Mouse (Mus musculus) midbrain, embryonic 12.5 days (tissue): ENCODE data around the gene Gm13275. TPM values are rescaled to one million over a fixed set of nuclear protein-coding genes. Genes with fewer than 3 reads are reported as not detected.
"Not testable (repeated sequence)": the region's sequence is repeated elsewhere in the genome, so short reads cannot be mapped to it uniquely, and the experiment has no call there.

Experiments used
- ATAC-seq: fragments of 200-750 bp; cut with Nextera tagmentation; 2 replicates; pipeline ENCODE4 v1.8.0; 2017; ENCODE audit warnings: low read depth, moderate TSS enrichment, moderate library complexity; ENCODE audit not compliant: low FRiP score
- H3K27ac ChIP-seq: fragments of 300-500 bp; sonication (generic); replicated peaks from 2 replicates; pipeline ENCODE4 v1.5.1; 2016; ENCODE audit warnings: mild to moderate bottlenecking
- H3K27me3 ChIP-seq: fragments of 300-500 bp; sonication (generic); 2 replicates; pipeline ENCODE4 v1.6.1; 2016; ENCODE audit warnings: mild to moderate bottlenecking
- H3K36me3 ChIP-seq: fragments of 300-500 bp; sonication (generic); 2 replicates; pipeline ENCODE4 v1.6.1; 2016
- H3K4me1 ChIP-seq: fragments of 300-500 bp; sonication (generic); 2 replicates; pipeline ENCODE4 v1.6.1; 2016
- H3K4me2 ChIP-seq: fragments of 300-500 bp; sonication (generic); replicated peaks from 2 replicates; pipeline ENCODE4 v1.6.1; 2016; ENCODE audit warnings: mild to moderate bottlenecking, moderate library complexity
- H3K4me3 ChIP-seq: fragments of 300-500 bp; sonication (generic); 2 replicates; pipeline ENCODE4 v1.5.1; 2016; ENCODE audit warnings: mild to moderate bottlenecking
- H3K9ac ChIP-seq: fragments of 300-500 bp; sonication (generic); replicated peaks from 2 replicates; pipeline ENCODE4 v1.6.1; 2016; ENCODE audit warnings: mild to moderate bottlenecking, moderate library complexity
- H3K9me3 ChIP-seq: fragments of 300-500 bp; sonication (generic); 2 replicates; pipeline ENCODE4 v1.6.1; 2016; ENCODE audit warnings: mild to moderate bottlenecking
- WGBS: fragments of 180-500 bp; shearing (Covaris S2); methylation state at CpG from one replicate; pipeline ENCODE4 v1.1.7; 2016; 5-methylcytosine and 5-hydroxymethylcytosine counted together
- polyA plus RNA-seq: library from polyadenylated mRNA; unstranded; fragments of >200 nt; fragmentation: Nextera tagmentation; extraction: Ambion mirVana; gene quantifications from 2 replicates; pipeline ENCODE4 v1.2.1, GENCODE M21; 2016

Gene Gm13275
- polyA plus RNA-seq, 1 experiment from 2014 or later: not detected

- not testable (repeated sequence) for H3K27ac ChIP-seq, H3K9ac ChIP-seq, H3K9me3 ChIP-seq, ATAC-seq, H3K4me1 ChIP-seq, H3K36me3 ChIP-seq
- Histone ChIP-seq H3K4me3 (peak overlapping the region; percentile 24; the same call in 1 of the 2 replicates), H3K4me2 (peak overlapping the region; percentile 38), H3K27me3 (peaks cover 10% of the 10 kb centered on the region)
- 1% methylated on average over 13 of the region's 34 CpGs for WGBS
Measured at GRCm38 (mm10) chr4:88805761-88806160, 11.5 kb downstream of the Gm13275 start.

DNA sequence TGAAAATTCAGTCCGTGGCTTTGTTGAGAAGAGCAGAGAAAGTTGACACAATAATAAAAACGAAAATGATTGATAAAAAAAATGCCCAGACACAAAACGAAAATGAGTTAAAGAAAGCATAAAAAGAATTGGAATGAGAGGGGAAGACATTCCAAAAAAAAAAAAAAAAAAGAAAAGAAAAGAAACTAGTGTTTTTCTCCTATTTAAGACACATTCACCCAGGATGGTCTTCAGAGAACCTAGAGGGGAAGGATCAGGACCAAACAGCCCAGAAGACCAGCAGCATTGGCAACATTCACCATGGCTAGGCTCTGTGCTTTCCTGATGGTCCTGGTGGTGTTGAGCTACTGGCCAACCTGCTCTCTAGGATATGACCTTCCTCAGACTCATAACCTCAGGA lies 21.6 kb downstream of the Gm13275 start, which contains the start of gene Ifna7:
Gene Ifna7, plus strand, starts transcription at position 301 of the 400 bp plus-strand sequence.
- Histone ChIP-seq H3K9ac (no peak within 1 kb of the TSS), H3K9me3 (no peaks in the 10 kb centered on the region), H3K4me3 (no peak within 1 kb of the TSS), H3K4me2 (no peak within 1 kb of the TSS), H3K4me1 (no peaks in the 10 kb centered on the region), H3K27me3 (peaks cover 1% of the 10 kb centered on the region; the same call in 1 of the 2 replicates), H3K36me3 (no peaks in the 10 kb centered on the region), H3K27ac (no peak within 1 kb of the TSS)
- ATAC-seq: no peak
- WGBS: 62% methylated on average over 3 of the region's 3 CpGs

DNA sequence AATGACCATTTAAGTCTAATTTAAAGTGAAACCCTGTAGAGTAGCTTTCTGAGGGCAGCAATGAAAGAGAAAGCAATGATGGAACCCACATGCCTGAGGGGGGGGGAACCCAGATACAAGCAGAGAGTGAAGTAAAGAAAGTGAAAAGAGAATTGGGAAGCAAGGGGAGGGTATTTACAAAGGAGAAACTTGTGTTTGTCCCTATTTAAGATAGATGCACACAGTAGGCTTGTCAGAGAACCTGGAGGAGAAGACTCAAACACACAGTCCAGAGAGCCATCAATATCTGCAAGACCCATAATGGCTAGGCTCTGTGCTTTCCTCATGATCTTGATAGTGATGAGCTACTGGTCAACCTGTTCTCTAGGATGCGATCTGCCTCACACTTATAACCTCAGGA lies 25.4 kb downstream of the Gm13275 start, which contains the start of gene Ifna11:
Gene Ifna11, plus strand, starts transcription at position 301 of the 400 bp plus-strand sequence.
- Histone ChIP-seq H3K4me2 (no peak within 1 kb of the TSS), H3K4me3 (no peak within 1 kb of the TSS), H3K9ac (no peak within 1 kb of the TSS), H3K4me1 (no peaks in the 10 kb centered on the region), H3K9me3 (no peaks in the 10 kb centered on the region), H3K36me3 (no peaks in the 10 kb centered on the region), H3K27ac (no peak within 1 kb of the TSS), H3K27me3 (no peaks in the 10 kb centered on the region)
- ATAC-seq: no peak
- 100% methylated on average over 1 of the region's 1 CpGs for WGBS

GRCm38 (mm10) chr4:88822995-88823394 lies 28.7 kb downstream of the Gm13275 start:
- H3K4me3 ChIP-seq: no peak overlapping the region
- 23% methylated on average over 4 of the region's 4 CpGs for WGBS
- no peak for ATAC-seq

DNA sequence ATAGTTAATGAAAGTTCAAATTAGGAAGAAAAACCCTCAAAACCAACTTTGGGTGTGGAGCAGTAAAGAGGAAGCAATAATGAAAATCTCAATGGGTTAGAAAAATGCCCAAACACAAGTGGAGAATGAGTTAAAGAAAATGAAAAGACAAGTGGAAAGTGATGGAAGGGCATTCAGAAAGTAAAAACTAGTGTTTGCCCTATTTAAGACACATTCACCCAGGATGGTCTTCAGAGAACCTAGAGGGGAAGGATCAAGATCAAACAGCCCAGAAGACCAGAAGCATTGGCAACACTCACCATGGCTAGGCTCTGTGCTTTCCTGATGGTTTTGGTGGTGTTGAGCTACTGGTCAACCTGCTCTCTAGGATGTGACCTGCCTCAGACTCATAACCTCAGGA lies 32.8 kb downstream of the Gm13275 start, which contains the start of gene Ifna6:
Gene Ifna6, plus strand, starts transcription at position 301 of the 400 bp plus-strand sequence.
- not testable (repeated sequence) for H3K4me2 ChIP-seq, H3K4me3 ChIP-seq, H3K27ac ChIP-seq, H3K4me1 ChIP-seq, H3K27me3 ChIP-seq, H3K9ac ChIP-seq, ATAC-seq, H3K36me3 ChIP-seq, H3K9me3 ChIP-seq

More at GRCm38 (mm10) chr4:88822995-88823394, 28.7 kb downstream of the Gm13275 start:
- no peaks in the 10 kb centered on the region for H3K4me1 ChIP-seq
- no peak overlapping the region for H3K27ac ChIP-seq
- H3K27me3 ChIP-seq: no peaks in the 10 kb centered on the region
- no peak overlapping the region for H3K9ac ChIP-seq
- no peak overlapping the region for H3K4me2 ChIP-seq
- no peaks in the 10 kb centered on the region for H3K9me3 ChIP-seq
- H3K36me3 ChIP-seq: no peaks in the 10 kb centered on the region

DNA sequence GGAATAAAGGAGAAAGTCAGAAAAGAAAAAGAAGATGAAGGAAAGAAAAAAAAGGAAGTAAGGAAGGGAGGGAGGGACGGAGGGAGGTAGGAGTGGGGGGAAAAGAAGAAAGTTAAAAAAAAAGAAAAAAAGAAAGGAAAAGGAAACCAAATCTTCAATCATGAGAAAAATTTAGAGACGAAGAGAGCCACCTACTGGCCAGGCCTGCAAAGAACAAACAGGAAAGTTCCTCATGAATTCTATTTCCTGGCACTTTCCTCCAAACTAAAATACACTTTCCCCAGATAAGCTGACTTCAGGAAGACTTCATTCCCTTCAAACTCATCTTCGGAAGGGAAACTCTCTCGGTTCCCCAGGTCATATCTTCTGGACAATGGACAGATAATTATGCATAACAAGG lies 36.2 kb downstream of the Gm13275 start:
- no peak for ATAC-seq
- H3K4me2 ChIP-seq: no peak overlapping the region
- no peak overlapping the region for H3K4me3 ChIP-seq
- H3K9ac ChIP-seq: no peak overlapping the region
- no peaks in the 10 kb centered on the region for H3K9me3 ChIP-seq
- 25% methylated on average over 4 of the region's 4 CpGs for WGBS
- no peak overlapping the region for H3K27ac ChIP-seq
- no peaks in the 10 kb centered on the region for H3K36me3 ChIP-seq
- no peaks in the 10 kb centered on the region for H3K4me1 ChIP-seq
- no peaks in the 10 kb centered on the region for H3K27me3 ChIP-seq

- H3K9me3 ChIP-seq, ATAC-seq, H3K36me3 ChIP-seq, H3K4me2 ChIP-seq, H3K27ac ChIP-seq, H3K9ac ChIP-seq, H3K4me1 ChIP-seq, H3K4me3 ChIP-seq, H3K27me3 ChIP-seq: not testable (repeated sequence)
- 75% methylated on average over 1 of the region's 1 CpGs for WGBS
Measured at GRCm38 (mm10) chr4:88835225-88835624, 40.9 kb downstream of the Gm13275 start, which contains the start of gene Ifna5. TSS of gene Ifna5 (plus strand) at chr4:88835525.

- H3K9ac ChIP-seq: no peak overlapping the region
- H3K9me3 ChIP-seq: no peaks in the 10 kb centered on the region
- no peak overlapping the region for H3K4me2 ChIP-seq
- H3K4me3 ChIP-seq: no peak overlapping the region
- no peaks in the 10 kb centered on the region for H3K4me1 ChIP-seq
- H3K27me3 ChIP-seq: no peaks in the 10 kb centered on the region
- ATAC-seq: no peak
- no peaks in the 10 kb centered on the region for H3K36me3 ChIP-seq
- WGBS: 41% methylated on average over 3 of the region's 3 CpGs
- H3K27ac ChIP-seq: no peak overlapping the region
Measured at GRCm38 (mm10) chr4:88838828-88839227, 44.5 kb downstream of the Gm13275 start.

GRCm38 (mm10) chr4:88840058-88840457 lies 45.8 kb downstream of the Gm13275 start:
- Histone ChIP-seq H3K36me3 (no peaks in the 10 kb centered on the region), H3K9me3 (no peaks in the 10 kb centered on the region), H3K27me3 (no peaks in the 10 kb centered on the region), H3K4me2 (no peak overlapping the region), H3K27ac (no peak overlapping the region), H3K4me3 (no peak overlapping the region), H3K9ac (no peak overlapping the region), H3K4me1 (no peaks in the 10 kb centered on the region)
- ATAC-seq: no peak
- WGBS: 83% methylated on average over 3 of the region's 3 CpGs

DNA sequence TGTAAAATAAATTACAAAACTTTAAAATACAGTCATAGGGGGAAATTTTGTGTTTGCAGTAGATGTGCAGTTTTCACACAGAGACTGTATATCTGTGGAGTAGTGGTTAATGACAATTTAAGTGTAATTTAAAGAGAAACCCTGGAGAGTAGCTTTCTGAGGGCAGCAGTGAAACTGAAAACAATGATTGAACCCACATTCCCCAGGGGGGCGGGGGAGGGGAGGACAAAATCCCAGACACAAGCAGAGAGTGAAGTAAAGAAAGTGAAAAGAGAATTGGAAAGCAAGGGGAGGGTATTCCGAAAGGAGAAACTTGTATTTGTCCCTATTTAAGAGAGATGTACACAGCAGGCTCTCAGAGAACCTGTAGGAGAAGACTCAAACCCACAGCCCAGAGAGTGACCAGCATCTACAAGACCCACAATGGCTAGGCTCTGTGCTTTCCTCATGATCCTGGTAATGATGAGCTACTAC lies 47.2 kb downstream of the Gm13275 start, which contains the start of gene Ifna4:
Gene Ifna4, plus strand, starts transcription at position 424 of the 474 bp plus-strand sequence.
- no peak for ATAC-seq
- H3K9ac ChIP-seq: no peak within 1 kb of the TSS
- no peaks in the 10 kb centered on the region for H3K9me3 ChIP-seq
- H3K27me3 ChIP-seq: no peaks in the 10 kb centered on the region
- no peak within 1 kb of the TSS for H3K4me2 ChIP-seq
- H3K27ac ChIP-seq: no peak within 1 kb of the TSS
- no peaks in the 10 kb centered on the region for H3K36me3 ChIP-seq
- H3K4me3 ChIP-seq: no peak within 1 kb of the TSS
- no peaks in the 10 kb centered on the region for H3K4me1 ChIP-seq
- WGBS: 38% methylated on average over 2 of the region's 2 CpGs

Other genes starting within 250 kb of the Gm13275 start
- gene Ifna15, start 236.2 kb upstream of the Gm13275 start, polyA plus RNA-seq: not detected in 2 replicates
- not detected in 2 replicates for gene Ifna14, start 222.7 kb upstream of the Gm13275 start, polyA plus RNA-seq
- gene Ifna9, start 202.1 kb upstream of the Gm13275 start, polyA plus RNA-seq: not detected in 2 replicates
- not detected in 2 replicates for gene Ifna12, start 191.1 kb upstream of the Gm13275 start, polyA plus RNA-seq
- not detected in 2 replicates for gene C87499, start 160.1 kb upstream of the Gm13275 start, polyA plus RNA-seq
- not detected in 2 replicates for gene Ifna13, start 150.0 kb upstream of the Gm13275 start, polyA plus RNA-seq
- not detected in 2 replicates for gene Ifna16, start 117.6 kb upstream of the Gm13275 start, polyA plus RNA-seq
- not detected in 2 replicates for gene Ifna2, start 110.6 kb upstream of the Gm13275 start, polyA plus RNA-seq
- gene Ifnab, start 103.1 kb upstream of the Gm13275 start, polyA plus RNA-seq: not detected in 2 replicates
- gene Gm26566, start 72.7 kb upstream of the Gm13275 start, polyA plus RNA-seq: 1.3 and 2.0 TPM in 2 replicates
- 142 and 153 TPM in 2 replicates for gene Klhl9, start 72.0 kb upstream of the Gm13275 start, polyA plus RNA-seq
- not detected in 2 replicates for gene Gm13271, start 39.6 kb upstream of the Gm13275 start, polyA plus RNA-seq
- gene Gm13283, start 34.4 kb upstream of the Gm13275 start, polyA plus RNA-seq: 0.14 and 0.20 TPM in 2 replicates
- not detected in 2 replicates for gene Gm13290, start 20.7 kb upstream of the Gm13275 start, polyA plus RNA-seq
- not detected in 2 replicates for gene Gm13289, start 17.6 kb upstream of the Gm13275 start, polyA plus RNA-seq
- 0.31 TPM in 1 of 2 replicates, not detected in the other for gene Gm13272, start 14.6 kb upstream of the Gm13275 start, polyA plus RNA-seq
- gene Ifnz, start 12.4 kb upstream of the Gm13275 start, polyA plus RNA-seq: 0.37 TPM in 1 of 2 replicates, not detected in the other
- not detected in 2 replicates for gene Gm13276, start 8.8 kb upstream of the Gm13275 start, polyA plus RNA-seq
- gene Gm13277, start 5.9 kb upstream of the Gm13275 start, polyA plus RNA-seq: not detected in 2 replicates
- not detected in 2 replicates for gene Gm13278, start 2.9 kb upstream of the Gm13275 start, polyA plus RNA-seq
- not detected in 2 replicates for gene Gm13279, start 2.9 kb downstream of the Gm13275 start, polyA plus RNA-seq
- 0.83 TPM in 1 of 2 replicates, not detected in the other for gene Gm13285, start 5.2 kb downstream of the Gm13275 start, polyA plus RNA-seq
- not detected in 2 replicates for gene Gm13287, start 8.8 kb downstream of the Gm13275 start, polyA plus RNA-seq
- not detected in 2 replicates for gene Gm13288, start 11.0 kb downstream of the Gm13275 start, polyA plus RNA-seq
- not detected in 2 replicates for gene Ifna7, start 21.7 kb downstream of the Gm13275 start, polyA plus RNA-seq
- gene Ifna11, start 25.5 kb downstream of the Gm13275 start, polyA plus RNA-seq: not detected in 2 replicates
- not detected in 2 replicates for gene Ifna6, start 32.9 kb downstream of the Gm13275 start, polyA plus RNA-seq
- gene Ifna5, start 41.0 kb downstream of the Gm13275 start, polyA plus RNA-seq: not detected in 2 replicates
- not detected in 2 replicates for gene Ifna4, start 47.4 kb downstream of the Gm13275 start, polyA plus RNA-seq
- not detected in 2 replicates for gene Ifna1, start 55.6 kb downstream of the Gm13275 start, polyA plus RNA-seq
- not detected in 2 replicates for gene Ifne, start 85.7 kb downstream of the Gm13275 start, polyA plus RNA-seq